Mouse (Mus musculus): ENCODE measurements at regions not wholly inside any gene's neighbourhood (a gene's known extent, or its start where the extent isn't known, plus 50 kb on each side); places are given as distances from the start of the nearest gene placed in this dataset.

DNA sequence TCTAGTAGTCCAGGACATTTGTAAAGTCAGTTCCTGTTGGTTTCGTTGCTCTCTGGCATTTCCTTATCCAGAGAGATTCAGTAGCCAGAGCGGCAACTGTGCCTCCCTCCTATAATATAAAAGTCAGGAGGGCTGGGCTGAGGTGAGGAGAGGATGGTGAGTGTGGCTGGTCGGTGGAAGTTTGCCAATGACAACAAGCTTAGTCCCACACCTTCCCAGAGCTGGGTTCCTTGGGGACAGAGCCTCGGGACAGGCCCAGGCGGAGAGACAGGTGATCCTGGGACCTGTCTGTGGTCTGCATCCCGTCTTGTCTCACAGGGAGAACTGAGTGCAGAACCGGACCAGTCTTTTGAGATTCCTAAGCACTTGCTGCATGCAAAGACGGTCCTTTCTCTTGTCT is 136.5 kb downstream of the Gadd45g start:
- TF ChIP-seq POLR2A (IDR thresholded peaks at IDR 0.05; ENCODE audit: borderline replicate concordance, low read depth, low read length) (no peak), CTCF (IDR thresholded peaks at IDR 0.05; ENCODE audit: low read depth, low read length) (no peak)
